Mouse (Mus musculus) brain, embryonic 14.5 days (tissue): ENCODE data around the gene Myo7a. TPM values are rescaled to one million over a fixed set of nuclear protein-coding genes. Genes with fewer than 3 reads are reported as not detected.

Experiments
- DNase-seq: peaks from one replicate; pipeline ENCODE4 v3.0.0-alpha.2; 2011; ENCODE audit warnings: low read depth
- CTCF ChIP-seq: fragments of 200-500 bp; IDR thresholded peaks from 2 replicates; pipeline ENCODE4 v1.5.1; 2012; ENCODE audit warnings: inconsistent platforms, mild to moderate bottlenecking, moderate library complexity, borderline replicate concordance; ENCODE audit not compliant: insufficient read depth, insufficient read length; ENCODE audit errors: extremely low read depth
- POLR2A ChIP-seq: fragments of 200-500 bp; IDR thresholded peaks from 2 replicates; pipeline ENCODE4 v1.6.1; 2012; ENCODE audit warnings: mild to moderate bottlenecking, inconsistent platforms, borderline replicate concordance; ENCODE audit not compliant: poor library complexity, insufficient read depth, insufficient read length, severe bottlenecking; ENCODE audit errors: extremely low read depth
- polyA plus RNA-seq: library from polyadenylated mRNA; depleted of rRNA; stranded (reverse); fragments of >200 nt; gene quantifications from 2 replicates; pipeline ENCODE4 v1.2.3, GENCODE M21; 2012

Gene Myo7a
- polyA plus RNA-seq, 1 experiment, result 42.1 TPM

DNA sequence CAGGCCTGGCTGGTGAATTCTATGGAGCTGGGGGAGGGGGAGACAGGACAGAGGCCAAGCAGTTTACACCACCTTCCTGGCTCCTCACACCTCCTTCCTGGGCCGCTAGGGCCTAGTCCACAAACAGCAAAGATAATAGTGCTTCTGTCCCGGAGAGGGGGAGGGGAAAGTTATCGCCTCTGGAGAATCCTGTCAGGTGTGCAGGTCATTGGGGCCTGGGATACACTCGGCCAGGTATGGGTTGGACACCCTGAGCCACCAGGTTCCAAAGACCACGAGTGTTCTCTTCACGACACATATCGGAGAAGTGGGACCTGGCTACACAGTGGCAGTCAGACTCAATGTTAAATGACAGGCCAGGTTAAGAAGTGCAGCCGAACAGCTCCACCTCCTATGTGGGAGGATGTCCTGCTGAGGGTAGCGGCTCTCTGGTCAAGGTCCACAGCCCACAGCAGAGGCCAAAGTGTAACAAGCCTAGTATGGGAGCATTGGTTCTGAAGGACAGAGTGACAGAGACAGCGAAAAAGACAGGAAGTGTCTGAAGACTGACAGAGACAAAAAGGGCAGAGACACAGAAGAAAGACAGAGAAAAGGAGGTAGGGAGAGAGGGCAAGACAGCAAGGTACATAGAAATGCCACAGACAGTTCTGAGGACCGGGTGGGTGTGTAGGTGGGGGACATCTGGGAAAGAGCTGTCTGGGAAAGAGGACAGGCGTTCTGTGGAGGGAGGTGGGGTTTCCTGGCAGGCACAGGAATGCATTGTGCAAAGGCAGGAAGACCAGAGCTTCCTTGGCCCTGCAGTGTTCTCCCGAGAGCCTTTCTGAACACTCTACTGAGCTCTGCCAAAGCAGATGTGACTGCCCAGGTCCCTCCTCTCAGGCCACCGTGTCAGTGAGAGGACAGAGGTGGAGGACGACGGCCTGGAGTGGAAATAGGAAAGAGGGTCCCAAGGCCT is 14.6 kb downstream of the Myo7a start:
- no peak for DNase-seq
- TF ChIP-seq CTCF, result no peak
- no peak for TF ChIP-seq POLR2A

DNA sequence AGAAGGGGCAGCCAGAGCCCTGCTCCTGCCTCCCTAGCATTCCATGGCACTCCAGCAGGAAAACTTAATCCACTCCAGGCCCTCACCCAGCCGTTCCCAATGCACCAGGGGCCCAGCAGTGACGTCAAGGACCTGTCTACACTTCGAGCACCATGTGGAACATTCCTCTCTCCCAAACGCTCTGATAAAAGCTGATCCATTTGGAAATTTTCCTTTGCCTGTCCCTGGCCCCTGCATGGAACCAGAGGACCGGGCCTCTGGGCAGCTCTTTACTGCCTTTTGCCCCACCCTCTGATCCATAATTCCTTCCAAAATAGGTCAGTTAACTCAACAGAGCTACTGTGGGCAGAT is 15.4 kb downstream of the Myo7a start:
- TF ChIP-seq POLR2A (no peak), CTCF (no peak)
- no peak for DNase-seq

DNA sequence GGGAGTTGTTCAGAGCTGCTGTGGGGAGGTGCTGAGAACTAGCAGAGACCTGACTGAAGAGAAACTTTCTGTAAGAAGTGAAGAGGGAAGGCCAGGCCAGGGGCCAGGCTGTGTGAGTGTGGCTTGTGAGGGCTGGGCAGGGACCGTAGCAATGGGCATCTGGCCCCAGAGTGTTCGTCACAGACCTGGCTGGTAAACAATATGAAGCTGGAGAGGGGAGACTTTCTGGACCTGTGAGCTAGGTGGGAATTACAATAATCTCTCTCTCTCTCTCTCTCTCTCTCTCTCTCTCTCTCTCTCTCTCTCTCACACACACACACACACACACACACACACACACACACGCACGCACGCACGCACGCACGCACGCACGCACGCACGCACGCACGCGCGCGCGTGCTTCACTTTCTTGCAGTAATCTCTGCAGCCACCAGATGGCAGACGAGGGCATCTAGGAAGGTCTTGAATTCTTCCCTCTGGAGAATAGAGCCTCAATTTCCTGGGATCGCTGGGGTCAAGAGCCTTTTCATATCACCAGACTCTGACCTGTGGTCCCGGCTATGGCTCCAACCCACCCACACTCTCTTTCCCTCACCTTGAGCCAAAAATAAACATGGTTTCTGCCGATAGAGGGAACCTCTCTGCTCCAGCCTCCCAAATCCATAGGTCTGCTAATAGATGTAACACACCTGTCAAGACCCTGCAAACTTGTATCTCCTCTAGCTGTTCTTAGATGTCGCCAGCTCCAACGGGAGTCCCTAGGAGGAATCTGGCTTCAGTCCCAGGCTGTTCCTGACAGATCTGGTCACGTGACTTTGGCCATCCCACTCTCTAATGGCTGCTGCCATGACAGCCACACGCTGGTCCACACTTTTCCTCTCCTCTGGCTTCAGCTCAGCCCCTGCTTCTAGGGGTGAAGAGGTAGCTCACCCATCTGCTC is 16.1 kb downstream of the Myo7a start:
- TF ChIP-seq CTCF, result peak; percentile 66
- no peak for TF ChIP-seq POLR2A

GRCm38 (mm10) chr7:98102488-98102887 is 16.8 kb downstream of the Myo7a start:
- DNase-seq, result peak; percentile 9
- TF ChIP-seq POLR2A, result no peak
- no peak for TF ChIP-seq CTCF

More for the DNA sequence above, 16.1 kb downstream of the Myo7a start:
- DNase-seq, result peak; percentile 93

DNA sequence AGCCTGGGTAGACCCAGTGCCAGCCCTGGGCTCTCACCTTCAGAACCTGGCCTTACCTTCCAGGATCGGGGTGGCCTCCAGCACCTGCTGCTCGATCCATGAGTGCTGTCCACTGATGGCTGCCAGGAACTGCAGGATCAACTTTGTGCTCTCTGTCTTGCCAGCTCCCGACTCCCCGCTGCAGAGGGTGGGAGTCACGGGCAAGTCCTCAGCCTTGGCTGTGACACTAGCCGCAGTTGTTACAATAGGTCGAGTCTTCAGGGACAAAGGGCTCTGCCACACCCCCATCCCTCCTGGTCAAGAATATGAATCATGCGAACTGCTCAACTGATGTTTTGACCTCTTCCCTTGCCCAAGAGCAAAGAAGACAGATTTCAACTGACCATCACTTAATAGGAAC is 21.8 kb downstream of the Myo7a start:
- TF ChIP-seq CTCF, result no peak
- TF ChIP-seq POLR2A, result no peak
- no peak for DNase-seq

- TF ChIP-seq POLR2A (no peak), CTCF (no peak)
Measured at GRCm38 (mm10) chr7:98095852-98096251, 23.5 kb downstream of the Myo7a start.

GRCm38 (mm10) chr7:98086346-98086745 is 33.0 kb downstream of the Myo7a start:
- TF ChIP-seq CTCF (peak; percentile 51; the same call in 1 of the 2 replicates), POLR2A (no peak)
- DNase-seq, result peak; percentile 52

More at GRCm38 (mm10) chr7:98095852-98096251, 23.5 kb downstream of the Myo7a start:
- DNase-seq, result no peak

GRCm38 (mm10) chr7:98085314-98085713 is 34.0 kb downstream of the Myo7a start:
- no peak for DNase-seq
- no peak for TF ChIP-seq POLR2A
- no peak for TF ChIP-seq CTCF

- no peak for TF ChIP-seq CTCF
- TF ChIP-seq POLR2A, result no peak
- no peak for DNase-seq
Measured at GRCm38 (mm10) chr7:98084541-98085293, 34.6 kb downstream of the Myo7a start.

- TF ChIP-seq CTCF (no peak), POLR2A (no peak)
- DNase-seq, result peak; percentile 62
Measured at GRCm38 (mm10) chr7:98082376-98082775, 36.9 kb downstream of the Myo7a start.
